Mouse (Mus musculus): ENCODE results near the gene Uhrf2. TPM values are rescaled to one million over a fixed set of nuclear protein-coding genes. Genes with fewer than 3 reads are reported as not detected.
A peak's percentile ranks its signal among the peaks of the same experiment; 100 is the strongest.

Gene Uhrf2
- polyA plus RNA-seq, 1 experiment from 2014 or later, result 57.3 TPM

DNA sequence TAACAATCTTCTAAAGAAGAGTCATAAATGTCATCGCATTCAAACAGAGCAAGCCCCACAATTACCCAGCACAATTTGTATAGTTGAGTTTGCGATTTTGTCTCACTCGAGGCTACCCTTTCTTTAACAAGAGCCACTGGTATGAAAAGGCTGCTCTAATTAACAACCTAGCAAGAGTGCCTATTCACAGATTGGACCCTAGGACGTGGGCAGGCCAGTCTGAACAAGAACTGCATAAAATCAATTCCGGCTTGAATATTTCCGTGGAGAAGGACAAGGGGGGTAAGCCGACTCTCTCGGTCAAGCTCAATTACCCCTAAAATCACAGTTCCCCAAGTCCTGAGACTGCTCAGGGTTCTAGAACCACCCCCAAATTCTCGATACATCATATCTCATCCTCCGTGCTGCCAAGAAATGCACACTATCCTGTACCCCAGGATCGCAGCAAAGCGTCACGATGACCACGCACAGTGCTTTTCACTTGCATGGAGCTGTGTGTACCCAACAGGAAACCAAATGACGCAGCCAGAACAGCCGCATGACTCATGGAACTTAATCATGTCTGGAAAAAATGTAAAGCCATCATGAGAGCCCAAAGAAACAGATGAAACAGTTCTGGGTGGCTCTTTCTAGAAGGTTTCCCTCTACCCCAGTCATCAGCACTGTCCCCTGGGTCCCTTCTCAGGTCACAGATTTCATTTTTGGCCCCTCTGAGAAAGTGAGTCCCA, 82.8 kb downstream of the Uhrf2 start:
- Histone ChIP-seq H3K4me1 (replicated peaks) (peaks cover 41% of the 10 kb centered on the region), H3K27me3 (no peaks in the 10 kb centered on the region)
- WGBS, result 78% methylated on average over 16 of the region's 16 CpGs

DNA sequence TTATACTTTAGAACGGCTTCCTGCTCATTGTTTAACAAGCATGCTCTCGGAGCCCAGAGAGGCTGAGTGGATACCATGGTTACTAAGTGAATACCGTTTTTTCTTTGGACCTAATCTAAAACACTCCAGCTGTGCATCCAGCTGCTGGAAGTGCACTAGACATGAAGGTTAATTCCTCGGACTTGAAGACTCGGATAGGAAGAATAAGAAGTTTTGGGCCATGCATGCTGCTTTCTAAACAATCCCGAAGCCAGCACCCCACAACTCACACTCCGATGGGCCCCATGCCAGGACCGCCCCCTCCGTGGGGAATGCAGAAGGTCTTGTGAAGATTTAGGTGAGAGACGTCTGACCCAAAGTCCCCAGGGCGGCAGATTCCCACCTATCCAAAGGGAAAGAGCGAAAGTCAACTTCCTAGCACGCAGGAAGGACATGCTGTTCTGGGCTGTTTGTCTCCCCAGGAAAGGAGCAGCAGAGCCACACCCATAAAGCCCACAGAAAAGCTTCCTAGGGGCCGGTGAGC, 84.7 kb downstream of the Uhrf2 start:
- no peak overlapping the region for H3K4me3 ChIP-seq
- no peaks in the 10 kb centered on the region for H3K27me3 ChIP-seq
- H3K4me1 ChIP-seq (replicated peaks), result peaks cover 36% of the 10 kb centered on the region
- 42% methylated on average over 14 of the region's 14 CpGs for WGBS
- no peak overlapping the region for H3K9ac ChIP-seq
- no peak overlapping the region for H3K4me2 ChIP-seq
- no peaks in the 10 kb centered on the region for H3K36me3 ChIP-seq
- H3K27ac ChIP-seq (replicated peaks), result 0 out of 2 replicates have a peak overlapping the region, but pooled peaks have one; percentile 3
- no peak for ATAC-seq (ENCODE audit: low read depth)
- no peaks in the 10 kb centered on the region for H3K9me3 ChIP-seq

More for the DNA sequence above, 82.8 kb downstream of the Uhrf2 start:
- ATAC-seq (ENCODE audit: low read depth), result no peak
- Histone ChIP-seq H3K36me3 (no peaks in the 10 kb centered on the region), H3K4me3 (no peak overlapping the region), H3K9ac (no peak overlapping the region), H3K27ac (replicated peaks) (no peak overlapping the region), H3K4me2 (no peak overlapping the region), H3K9me3 (no peaks in the 10 kb centered on the region)

DNA sequence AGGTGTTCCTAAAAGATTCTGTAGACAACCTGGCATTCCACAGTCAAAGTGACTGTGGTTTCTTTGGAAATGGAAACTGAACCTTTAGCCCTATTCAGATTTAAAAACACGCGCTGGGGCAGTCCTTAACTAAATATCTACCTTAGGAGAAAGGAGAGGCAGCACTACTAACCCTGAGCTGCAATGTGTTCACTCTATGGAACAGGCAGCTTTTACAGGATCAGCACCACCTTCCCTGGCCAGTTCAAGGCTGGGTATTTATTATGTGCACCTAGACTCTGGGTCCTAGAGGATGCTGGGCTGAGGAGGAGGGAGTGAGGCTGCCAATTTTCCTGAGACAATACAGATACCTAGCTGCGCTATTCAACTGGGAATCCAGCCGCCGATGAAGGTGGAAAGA, 85.3 kb downstream of the Uhrf2 start:
- no peak overlapping the region for H3K4me2 ChIP-seq
- WGBS, result 91% methylated on average over 5 of the region's 5 CpGs
- H3K9me3 ChIP-seq, result no peaks in the 10 kb centered on the region
- no peaks in the 10 kb centered on the region for H3K36me3 ChIP-seq
- no peak overlapping the region for H3K4me3 ChIP-seq
- no peaks in the 10 kb centered on the region for H3K27me3 ChIP-seq
- H3K27ac ChIP-seq (replicated peaks), result no peak overlapping the region
- peaks cover 36% of the 10 kb centered on the region for H3K4me1 ChIP-seq (replicated peaks)
- ATAC-seq (ENCODE audit: low read depth), result no peak
- H3K9ac ChIP-seq, result no peak overlapping the region

DNA sequence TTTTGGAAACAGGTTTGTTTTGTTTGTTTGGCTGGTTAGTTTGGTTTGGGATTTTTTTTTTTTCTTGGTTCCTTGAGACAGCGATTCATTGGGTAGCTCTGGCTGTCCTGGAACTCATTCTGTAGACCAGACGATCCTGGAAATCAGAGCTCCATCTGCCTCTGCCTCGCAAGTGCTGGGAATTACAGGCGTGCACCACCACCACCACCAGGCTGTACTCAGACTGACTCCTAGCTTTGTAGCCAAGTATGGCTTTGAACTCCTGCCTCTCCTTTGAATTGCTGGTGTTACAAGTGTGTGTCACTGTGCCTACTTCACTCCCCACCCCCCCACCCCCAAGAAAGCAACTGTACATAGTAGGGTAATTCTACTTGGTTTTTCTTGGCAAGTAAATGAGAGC, 86.9 kb downstream of the Uhrf2 start:
- Histone ChIP-seq H3K9me3 (no peaks in the 10 kb centered on the region), H3K4me2 (no peak overlapping the region), H3K27ac (replicated peaks) (peak overlapping the region; percentile 67), H3K4me3 (no peak overlapping the region), H3K9ac (no peak overlapping the region), H3K4me1 (replicated peaks) (peaks cover 36% of the 10 kb centered on the region), H3K27me3 (no peaks in the 10 kb centered on the region), H3K36me3 (no peaks in the 10 kb centered on the region)
- 86% methylated on average over 4 of the region's 4 CpGs for WGBS
- no peak for ATAC-seq (ENCODE audit: low read depth)

DNA sequence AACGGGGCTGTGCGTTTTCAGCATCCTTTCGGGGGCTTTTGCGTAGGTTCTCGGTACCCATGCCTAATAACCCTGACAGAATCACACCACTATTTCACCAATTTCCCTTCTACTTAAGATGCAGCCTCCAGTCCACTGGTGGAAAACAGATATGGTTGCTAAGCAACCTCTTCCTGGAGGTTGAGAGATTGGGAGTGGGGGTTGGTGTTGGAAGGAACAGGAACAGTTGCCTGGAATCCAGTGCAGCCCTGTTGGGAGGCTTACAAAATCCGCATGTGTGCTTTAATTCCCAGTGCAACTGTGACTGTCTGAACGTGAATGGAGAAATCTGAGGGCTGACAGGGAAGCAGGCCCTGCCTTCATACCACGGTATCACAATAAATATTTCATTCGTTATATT, 87.5 kb downstream of the Uhrf2 start:
- Histone ChIP-seq H3K27me3 (no peaks in the 10 kb centered on the region), H3K4me1 (replicated peaks) (peaks cover 36% of the 10 kb centered on the region), H3K9me3 (no peaks in the 10 kb centered on the region), H3K9ac (no peak overlapping the region), H3K27ac (replicated peaks) (peak overlapping the region; percentile 67), H3K36me3 (no peaks in the 10 kb centered on the region), H3K4me2 (peak overlapping the region; percentile 28), H3K4me3 (no peak overlapping the region)
- 43% methylated on average over 9 of the region's 9 CpGs for WGBS
- ATAC-seq (ENCODE audit: low read depth), result peak; percentile 73

DNA sequence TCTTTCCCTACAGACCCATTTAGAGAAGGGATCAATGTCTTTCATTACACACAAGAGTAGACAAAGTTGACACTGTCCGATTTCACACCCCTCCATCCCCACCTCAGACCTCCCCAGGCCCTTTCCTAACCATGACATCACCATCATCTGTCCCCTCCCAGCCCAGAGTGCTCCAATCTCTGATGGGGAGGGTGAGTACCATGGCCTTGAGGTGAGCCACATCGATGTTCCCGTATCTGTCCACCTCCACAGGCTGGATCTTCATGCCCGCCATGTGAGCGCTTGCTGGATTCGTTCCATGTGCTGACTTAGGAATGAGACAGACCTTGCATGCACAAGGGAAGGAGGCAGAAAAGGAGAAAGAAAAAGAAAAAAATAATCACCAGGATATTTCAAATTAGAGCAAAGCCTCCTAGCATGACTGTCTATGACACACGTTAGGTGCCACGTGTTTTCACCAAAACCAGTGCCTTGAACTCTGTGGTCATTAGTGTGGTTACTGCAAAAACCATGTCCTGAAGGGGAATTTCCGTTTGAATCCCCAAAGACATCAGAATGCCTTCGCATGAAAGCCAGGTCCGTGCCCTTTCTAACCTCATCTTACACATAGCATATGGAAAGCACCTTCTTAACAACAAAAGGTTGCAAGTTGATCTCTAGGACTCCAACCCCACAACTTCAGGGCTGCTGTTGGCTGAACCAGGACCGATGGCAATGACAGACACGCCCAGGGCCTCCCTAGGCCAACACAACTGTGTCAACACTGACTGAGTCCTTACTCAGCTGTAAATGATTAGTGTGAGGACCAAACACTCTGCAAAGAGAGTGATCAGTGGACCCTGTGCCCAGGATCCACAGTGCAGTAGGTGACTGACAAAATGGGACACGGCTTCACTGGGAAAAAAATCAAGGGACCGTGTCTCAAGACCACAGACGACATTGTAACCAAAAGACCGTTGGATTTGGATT, 88.3 kb downstream of the Uhrf2 start:
- H3K36me3 ChIP-seq, result no peaks in the 10 kb centered on the region
- peak; percentile 48; the same call in 1 of the 2 replicates for ATAC-seq (ENCODE audit: low read depth)
- H3K9me3 ChIP-seq, result no peaks in the 10 kb centered on the region
- 87% methylated on average over 17 of the region's 17 CpGs for WGBS
- H3K27me3 ChIP-seq, result no peaks in the 10 kb centered on the region
- peaks cover 36% of the 10 kb centered on the region for H3K4me1 ChIP-seq (replicated peaks)
- peak overlapping the region; percentile 67 for H3K27ac ChIP-seq (replicated peaks)
- H3K4me3 ChIP-seq, result no peak overlapping the region
- H3K4me2 ChIP-seq, result no peak overlapping the region
- no peak overlapping the region for H3K9ac ChIP-seq

DNA sequence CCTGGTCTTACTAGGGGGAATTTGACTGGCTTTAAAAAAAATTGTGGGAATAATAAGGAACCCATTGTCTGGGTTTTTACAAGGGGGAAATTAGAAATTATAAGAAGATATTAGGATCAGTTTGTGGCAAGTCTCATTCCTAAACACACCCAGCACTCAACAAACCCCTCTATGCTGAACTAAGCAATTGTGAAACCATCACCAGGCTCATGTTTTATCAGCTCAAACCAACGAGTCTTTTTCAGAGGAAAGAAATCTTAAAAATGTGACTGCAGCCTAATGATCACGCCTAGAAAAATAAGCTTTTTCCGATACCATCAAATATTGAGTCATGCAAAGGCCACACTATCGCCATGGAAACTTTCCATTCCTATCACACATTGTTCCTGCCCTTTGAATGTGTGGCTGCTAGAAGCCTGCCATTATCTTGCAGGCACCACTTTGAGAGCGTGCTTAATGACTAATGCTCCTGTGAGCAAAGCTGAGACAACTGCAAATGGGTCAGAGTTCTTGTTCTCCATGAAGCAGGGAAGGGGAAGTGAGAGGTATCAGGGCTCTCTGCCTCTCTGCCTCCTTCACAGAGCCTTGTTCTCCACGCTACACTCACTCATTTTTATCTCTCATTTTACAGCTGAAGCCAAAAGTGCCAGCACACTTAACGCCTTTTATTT, 94.8 kb downstream of the Uhrf2 start:
- Histone ChIP-seq H3K9ac (no peak overlapping the region), H3K27me3 (no peaks in the 10 kb centered on the region), H3K4me2 (no peak overlapping the region), H3K27ac (replicated peaks) (peak overlapping the region; percentile 35; the same call in 1 of the 2 replicates), H3K4me3 (no peak overlapping the region), H3K36me3 (no peaks in the 10 kb centered on the region), H3K9me3 (no peaks in the 10 kb centered on the region), H3K4me1 (replicated peaks) (peaks cover 12% of the 10 kb centered on the region)
- ATAC-seq (ENCODE audit: low read depth), result no peak
- WGBS, result 52% methylated on average over 7 of the region's 7 CpGs

DNA sequence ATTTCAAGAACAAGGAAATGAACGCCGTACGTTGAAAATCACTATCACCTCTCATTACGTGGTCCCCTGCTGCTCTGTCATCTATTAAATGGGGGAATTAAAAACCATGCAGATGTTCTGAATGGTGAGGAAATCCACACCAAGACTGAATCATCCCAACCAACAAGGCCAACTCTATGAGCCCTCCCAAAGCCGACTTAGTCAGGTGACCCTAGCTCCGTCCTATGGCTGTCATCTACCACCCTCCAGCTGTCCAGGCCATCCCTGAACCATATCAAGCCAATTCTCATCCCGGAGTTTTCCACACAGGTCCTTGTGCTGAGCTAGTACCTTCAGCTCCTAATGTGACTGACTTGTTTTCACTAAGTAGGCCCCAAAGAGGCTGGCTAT, 95.4 kb downstream of the Uhrf2 start:
- peaks cover 12% of the 10 kb centered on the region for H3K4me1 ChIP-seq (replicated peaks)
- 58% methylated on average over 7 of the region's 7 CpGs for WGBS
- no peaks in the 10 kb centered on the region for H3K27me3 ChIP-seq
- H3K27ac ChIP-seq (replicated peaks), result peak overlapping the region; percentile 35; the same call in 1 of the 2 replicates
- no peak overlapping the region for H3K4me3 ChIP-seq
- H3K9ac ChIP-seq, result no peak overlapping the region
- ATAC-seq (ENCODE audit: low read depth), result no peak
- H3K4me2 ChIP-seq, result no peak overlapping the region
- no peaks in the 10 kb centered on the region for H3K9me3 ChIP-seq
- no peaks in the 10 kb centered on the region for H3K36me3 ChIP-seq

DNA sequence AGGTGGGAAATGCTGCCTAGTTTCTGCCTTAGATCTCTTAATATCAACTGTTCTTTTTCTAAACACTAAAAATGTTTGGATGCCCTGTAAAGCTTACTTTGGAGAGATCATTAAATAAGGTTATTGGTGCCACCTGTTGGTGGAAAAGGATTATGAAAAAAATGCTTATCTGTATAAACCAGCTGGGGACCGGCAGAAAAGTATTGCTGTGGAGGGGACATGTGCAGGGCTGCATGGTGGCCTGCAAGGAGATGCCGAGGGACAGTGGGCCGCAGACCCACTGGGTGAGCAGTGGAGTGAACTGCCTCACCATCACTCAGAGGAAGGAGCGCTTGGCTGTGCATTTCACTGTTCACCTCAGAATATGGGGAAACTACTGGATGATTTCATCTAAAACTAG, 97.9 kb downstream of the Uhrf2 start:
- no peak for ATAC-seq (ENCODE audit: low read depth)
- H3K4me2 ChIP-seq, result no peak overlapping the region

DNA sequence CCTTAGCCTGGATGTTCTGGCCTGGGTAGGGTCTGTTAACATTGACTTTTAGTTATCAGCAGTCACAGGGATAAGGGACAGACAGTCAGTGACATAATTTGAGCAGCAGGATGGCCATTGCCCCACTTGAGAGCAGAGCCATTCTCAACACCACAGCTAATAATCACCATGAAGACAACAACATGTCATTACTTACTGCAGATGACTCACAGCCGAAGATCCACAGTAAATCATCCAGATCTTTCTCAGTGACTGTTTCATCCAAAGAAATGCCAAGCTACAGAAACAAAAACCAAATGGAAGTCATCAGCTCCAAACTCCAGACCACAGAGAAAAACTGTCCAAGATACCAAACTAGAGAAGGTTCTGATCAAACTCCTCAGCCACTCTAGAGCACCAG, 106.0 kb downstream of the Uhrf2 start:
- Histone ChIP-seq H3K36me3 (no peaks in the 10 kb centered on the region), H3K9ac (no peak overlapping the region), H3K9me3 (no peaks in the 10 kb centered on the region), H3K4me2 (no peak overlapping the region), H3K27me3 (no peaks in the 10 kb centered on the region), H3K4me1 (replicated peaks) (no peaks in the 10 kb centered on the region), H3K4me3 (no peak overlapping the region), H3K27ac (replicated peaks) (no peak overlapping the region)
- ATAC-seq (ENCODE audit: low read depth), result no peak
- WGBS, result 83% methylated on average over 1 of the region's 1 CpGs

More for the DNA sequence above, 97.9 kb downstream of the Uhrf2 start:
- H3K4me3 ChIP-seq, result no peak overlapping the region
- 79% methylated on average over 4 of the region's 4 CpGs for WGBS
- no peak overlapping the region for H3K9ac ChIP-seq
- no peak overlapping the region for H3K27ac ChIP-seq (replicated peaks)
- no peaks in the 10 kb centered on the region for H3K36me3 ChIP-seq
- peaks cover 12% of the 10 kb centered on the region for H3K4me1 ChIP-seq (replicated peaks)
- H3K27me3 ChIP-seq, result no peaks in the 10 kb centered on the region
- no peaks in the 10 kb centered on the region for H3K9me3 ChIP-seq
